Mouse (Mus musculus): ENCODE results near the gene Pptc7.

DNA sequence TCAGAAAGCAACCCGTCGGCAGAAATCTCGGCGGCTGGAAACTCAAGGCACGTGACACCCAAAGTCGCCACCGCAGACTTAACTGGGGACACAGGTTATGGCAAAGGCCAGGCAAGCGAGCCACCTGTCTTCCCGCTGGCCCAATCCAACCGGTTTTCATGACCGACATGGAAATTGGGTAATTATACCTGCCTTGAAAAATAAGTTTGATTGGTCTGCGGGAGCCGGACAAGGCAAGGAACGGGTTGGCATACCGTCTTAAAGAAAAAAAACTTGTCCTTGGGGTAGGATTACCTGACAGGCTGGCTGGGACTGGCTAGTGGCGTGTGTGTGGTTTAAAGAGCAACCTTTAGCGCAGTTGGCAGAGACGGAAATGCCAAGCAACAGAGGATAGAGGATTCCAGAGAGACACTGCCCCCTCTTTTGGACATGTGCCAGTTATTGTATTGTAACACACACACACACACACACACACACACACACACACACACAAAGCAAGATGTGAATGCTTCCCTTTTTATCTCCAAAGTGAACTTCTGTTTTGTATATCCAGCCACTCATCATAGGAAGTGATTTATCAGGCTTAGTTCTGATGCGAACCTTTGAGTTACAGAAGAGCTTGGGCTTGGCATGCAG, 3.2 kb upstream of the Pptc7 start:
- TF ChIP-seq POLR2A (IDR thresholded peaks at IDR 0.05; ENCODE audit: extremely low read depth, insufficient read depth, low read length): no peak
- TF ChIP-seq CTCF (IDR thresholded peaks at IDR 0.05; ENCODE audit: extremely low read depth, insufficient read depth, low read length): no peak

Measured in cortical plate, adult 2 months (tissue).